Mouse (Mus musculus) gonadal fat pad, adult 2 months (tissue): ENCODE data around the gene Dnajc11. TPM values are rescaled to one million over a fixed set of nuclear protein-coding genes. Genes with fewer than 3 reads are reported as not detected.

Experiments
- DNase-seq: peaks from one replicate; pipeline ENCODE4 v3.0.0-alpha.2; 2012; ENCODE audit warnings: low read depth
- polyA plus RNA-seq: library from polyadenylated mRNA; depleted of rRNA; stranded (reverse); fragments of >200 nt; gene quantifications from 2 replicates; pipeline ENCODE4 v1.2.3, GENCODE M21; 2012

Dnajc11 gene
- polyA plus RNA-seq, 1 experiment = 66.7 TPM

GRCm38 (mm10) chr4:151932576-151933504 lies 651 bp upstream of the Dnajc11 start:
- DNase-seq = no peak

GRCm38 (mm10) chr4:151934215-151934572 lies 703 bp downstream of the Dnajc11 start:
- DNase-seq = no peak

- DNase-seq = no peak
These were observed 4.0 kb downstream of the Dnajc11 start for GRCm38 (mm10) chr4:151937441-151937840.

GRCm38 (mm10) chr4:151938089-151938488 lies 4.6 kb downstream of the Dnajc11 start:
- DNase-seq = no peak

- DNase-seq = no peak
These were observed 12.7 kb downstream of the Dnajc11 start for GRCm38 (mm10) chr4:151946211-151946610.

DNA sequence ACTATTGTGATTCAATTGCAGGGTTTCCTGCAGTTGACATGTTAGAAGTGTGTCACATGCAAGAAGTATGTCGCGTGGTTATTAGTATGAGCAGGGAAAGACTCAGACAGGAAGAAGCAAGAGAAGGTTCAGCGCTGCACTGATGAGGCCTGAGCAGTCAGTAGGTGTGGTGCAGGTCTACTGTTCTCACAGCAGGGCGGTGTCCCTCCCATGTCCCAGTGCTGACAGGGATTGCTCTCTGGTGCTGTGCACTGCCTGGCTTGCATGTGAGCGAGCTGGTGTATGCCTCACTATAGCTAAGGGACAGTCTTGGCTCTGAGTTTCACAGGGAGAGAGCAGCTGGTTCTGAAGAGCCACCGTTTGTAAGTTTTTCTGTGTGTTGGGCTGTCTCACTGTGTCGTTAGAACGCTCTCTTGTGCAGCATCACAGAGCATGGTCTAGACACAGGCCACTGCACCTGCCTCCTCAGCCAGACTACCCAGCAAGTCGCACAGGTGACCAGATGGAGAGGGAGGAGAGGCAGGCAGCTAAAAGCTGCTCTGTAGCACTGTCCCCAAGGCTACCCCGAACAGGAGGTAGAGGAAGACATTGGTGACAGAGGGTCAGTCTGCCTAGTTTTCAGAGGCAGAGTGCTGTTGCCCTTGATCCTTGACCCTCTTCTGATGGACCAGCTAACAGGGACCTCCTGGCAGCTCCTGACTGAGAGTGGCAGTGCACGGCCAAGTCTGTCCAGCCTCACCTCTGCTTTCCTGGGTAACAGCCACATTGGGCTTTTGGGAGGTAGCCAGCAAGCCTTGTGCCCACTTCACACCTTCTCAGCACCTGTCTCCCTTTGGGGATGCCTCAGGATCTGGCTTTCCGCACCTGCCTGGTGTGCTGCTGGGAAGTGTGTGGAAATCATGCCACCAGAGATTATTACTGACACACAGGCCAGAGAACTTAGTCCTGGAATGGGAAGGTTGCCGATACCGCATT lies 15.3 kb downstream of the Dnajc11 start:
- no peak for DNase-seq

GRCm38 (mm10) chr4:151953209-151953608 lies 19.7 kb downstream of the Dnajc11 start:
- no peak for DNase-seq

DNA sequence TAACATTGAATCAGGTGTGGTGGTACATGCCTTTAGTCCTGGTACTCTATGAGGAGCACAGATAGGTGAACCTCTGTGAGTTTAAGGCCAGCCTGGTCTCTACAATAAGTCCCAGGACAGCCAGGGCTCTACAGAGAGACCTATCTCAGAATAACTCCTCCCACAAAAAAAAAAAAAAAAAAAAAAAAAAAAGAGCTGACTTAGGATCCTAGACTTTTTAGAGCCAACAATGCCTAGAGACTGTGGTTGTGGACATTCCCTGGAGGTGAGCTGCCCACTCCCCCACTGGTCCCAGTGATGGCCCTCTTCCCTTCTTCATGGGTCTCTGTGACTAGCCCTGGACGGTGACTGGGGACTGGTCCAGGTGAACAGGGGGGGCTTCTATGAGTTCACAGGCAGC lies 22.3 kb downstream of the Dnajc11 start:
- no peak for DNase-seq

GRCm38 (mm10) chr4:151957584-151958315 lies 24.3 kb downstream of the Dnajc11 start:
- DNase-seq = no peak

DNA sequence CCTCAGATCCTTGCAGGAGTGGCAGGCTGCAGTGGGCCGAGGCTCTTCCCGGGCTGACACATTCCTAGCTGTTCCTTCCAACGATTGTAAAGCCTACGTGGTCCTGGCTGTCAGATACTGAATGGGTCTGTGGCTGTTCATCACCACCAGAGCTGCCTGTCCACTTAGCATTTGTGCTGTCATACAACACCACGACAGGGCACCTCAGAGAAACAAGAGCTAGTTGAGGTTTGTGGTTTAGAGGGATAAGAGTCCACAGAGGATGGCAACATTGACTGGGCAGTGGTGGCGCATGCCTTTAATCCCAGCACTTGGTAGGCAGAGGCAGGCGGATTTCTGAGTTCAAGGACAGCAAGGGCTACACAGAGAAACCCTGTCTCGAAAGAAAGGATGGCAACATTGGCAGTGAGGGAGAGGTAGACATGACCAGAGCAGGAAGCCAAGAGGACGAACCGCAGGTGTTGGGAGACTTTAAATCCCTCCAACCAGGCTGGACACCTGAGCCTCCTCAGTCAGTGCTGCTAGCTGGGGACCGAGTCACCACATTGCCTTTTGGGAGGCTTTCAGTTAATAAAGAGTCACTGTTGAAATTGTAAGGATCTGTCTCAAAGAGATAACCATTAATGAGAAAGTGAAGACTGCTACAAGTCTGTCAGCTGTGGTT lies 26.5 kb downstream of the Dnajc11 start:
- DNase-seq = no peak

DNA sequence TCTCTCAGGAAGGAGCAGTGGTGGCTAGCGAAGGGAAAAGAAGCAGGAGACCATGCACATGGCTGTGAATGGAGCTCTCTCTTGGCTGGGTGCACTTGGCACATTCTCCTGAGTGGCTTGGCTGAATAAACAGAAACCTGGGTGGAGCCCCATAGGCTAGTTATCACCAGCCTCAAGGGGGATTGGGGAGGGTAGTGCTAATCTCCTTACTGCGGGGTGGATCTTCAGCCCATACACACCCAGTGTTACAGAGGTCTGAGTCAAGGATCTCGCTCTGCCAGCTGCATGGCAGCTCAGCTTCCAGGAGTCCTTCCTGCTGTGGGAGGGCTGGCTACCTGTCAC lies 27.0 kb downstream of the Dnajc11 start:
- no peak for DNase-seq

- DNase-seq = no peak
These were observed 29.3 kb downstream of the Dnajc11 start for GRCm38 (mm10) chr4:151962817-151963216.

DNA sequence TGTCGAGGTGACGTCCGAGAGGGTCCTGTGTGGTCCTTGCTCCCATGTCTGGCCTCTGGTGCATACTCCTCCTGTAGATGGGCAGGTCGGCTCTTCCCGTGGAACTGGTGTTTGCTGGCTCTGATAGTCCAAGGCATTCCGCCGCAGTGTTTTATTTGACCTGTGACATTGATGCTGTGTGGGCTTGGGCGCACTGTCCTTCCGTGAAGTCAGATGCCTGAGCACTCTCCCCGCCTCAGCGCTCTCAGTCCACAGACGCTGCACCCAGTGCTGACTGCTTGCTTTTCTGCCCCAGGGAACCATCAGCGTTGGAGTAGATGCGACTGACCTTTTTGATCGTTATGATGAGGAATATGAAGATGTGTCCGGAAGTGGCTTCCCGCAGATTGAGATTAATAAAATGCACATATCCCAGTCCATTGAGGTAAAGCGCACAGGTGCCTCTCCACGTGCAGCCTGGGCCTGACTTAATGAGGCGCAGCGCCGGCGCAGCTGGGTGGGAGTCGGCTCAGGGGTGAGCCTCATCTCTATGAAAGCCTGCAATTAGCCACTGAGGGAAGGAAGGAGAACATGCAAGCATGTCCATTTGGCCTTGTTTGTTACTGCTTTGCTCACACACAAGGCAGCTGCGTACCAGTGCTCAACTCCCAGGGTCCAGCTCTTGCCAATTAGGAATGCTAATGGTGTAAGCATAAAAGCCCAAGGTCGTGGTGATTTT lies 34.9 kb downstream of the Dnajc11 start:
- DNase-seq = no peak

GRCm38 (mm10) chr4:151972221-151972967 lies 38.9 kb downstream of the Dnajc11 start:
- no peak for DNase-seq

- no peak for DNase-seq
These were observed 42.0 kb downstream of the Dnajc11 start for GRCm38 (mm10) chr4:151975441-151975840.

GRCm38 (mm10) chr4:151977748-151978147 lies 44.3 kb downstream of the Dnajc11 start:
- DNase-seq = no peak

- no peak for DNase-seq
These were observed 47.2 kb downstream of the Dnajc11 start for GRCm38 (mm10) chr4:151980699-151981098.

DNA sequence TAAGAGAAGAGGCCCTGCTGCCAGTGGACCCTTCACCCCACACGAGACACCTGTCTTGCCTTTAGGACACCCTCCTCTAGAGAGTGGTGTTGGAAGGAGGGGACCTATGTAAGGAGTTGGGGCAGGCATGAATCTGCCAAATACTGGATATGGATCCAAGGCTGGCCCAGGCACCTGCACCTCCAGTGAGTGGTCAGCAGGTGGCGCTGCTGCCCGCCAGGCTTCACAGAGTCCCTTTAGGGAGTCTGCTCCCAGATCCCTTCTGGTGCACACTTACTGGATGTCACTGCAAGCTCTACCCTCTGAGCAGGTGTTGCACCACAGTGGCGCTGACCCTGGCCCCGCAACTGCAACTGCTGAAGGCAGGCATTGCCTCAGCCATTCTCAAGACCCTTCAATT lies 47.9 kb downstream of the Dnajc11 start:
- DNase-seq = no peak

DNA sequence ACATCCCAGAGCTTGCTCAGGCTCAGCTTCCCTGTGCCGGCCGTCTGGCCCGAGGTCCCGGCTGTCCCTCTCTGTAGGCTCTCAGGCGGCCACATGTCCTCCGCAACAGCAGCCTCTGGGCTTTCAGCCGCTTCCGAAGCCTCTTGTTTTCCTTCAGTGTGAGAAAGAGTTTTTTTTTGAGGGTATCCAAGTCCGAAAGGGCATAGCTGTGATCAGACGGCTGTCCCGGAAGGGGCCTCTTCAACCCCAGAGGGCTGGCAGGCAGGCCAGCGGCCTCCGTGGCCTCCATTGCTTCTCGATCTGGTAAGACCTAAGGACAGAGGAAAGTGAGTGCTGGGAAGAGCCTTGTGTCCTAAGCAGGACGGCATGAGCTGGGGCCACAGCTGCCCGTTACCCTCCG lies 49.6 kb downstream of the Dnajc11 start:
- DNase-seq = no peak

GRCm38 (mm10) chr4:151983560-151983959 lies 50.1 kb downstream of the Dnajc11 start:
- DNase-seq = no peak
